Mouse (Mus musculus) erythroblast, embryonic 14.5 days (primary cell): Measurements from ENCODE around the gene Ehd3. TPM values are rescaled to one million over a fixed set of nuclear protein-coding genes. Genes with fewer than 3 reads are reported as not detected.

Experiments used
- H3K27me3 ChIP-seq: 2 replicates; pipeline ENCODE4 v1.6.1; 2012; ENCODE audit warnings: inconsistent platforms; ENCODE audit not compliant: control insufficient read depth
- H3K36me3 ChIP-seq: 2 replicates; pipeline ENCODE4 v1.6.1; 2012; ENCODE audit warnings: mild to moderate bottlenecking, inconsistent platforms; ENCODE audit not compliant: control insufficient read depth
- H3K4me1 ChIP-seq: 2 replicates; pipeline ENCODE4 v1.6.1; 2012; ENCODE audit warnings: inconsistent platforms; ENCODE audit not compliant: control insufficient read depth
- H3K4me3 ChIP-seq: replicated peaks from 2 replicates; pipeline ENCODE3; 2012; ENCODE audit warnings: moderate library complexity, mild to moderate bottlenecking, inconsistent platforms
- H3K9me3 ChIP-seq: 2 replicates; pipeline ENCODE4 v1.6.1; 2012; ENCODE audit warnings: low read length, inconsistent platforms, mixed read lengths; ENCODE audit not compliant: control insufficient read depth
- GATA1 ChIP-seq: IDR thresholded peaks from 2 replicates; pipeline ENCODE4 v1.6.1; 2012; ENCODE audit warnings: low read length, inconsistent platforms, mixed read lengths
- TAL1 ChIP-seq: IDR thresholded peaks from 3 replicates; pipeline ENCODE4 v1.6.1; 2012; ENCODE audit warnings: low read length, inconsistent platforms, mixed read lengths
- polyA plus RNA-seq: library from polyadenylated mRNA; stranded (reverse); fragments of >175 nt; gene quantifications from 2 replicates; pipeline ENCODE4 v1.2.3, GENCODE M21; 2012

The Ehd3 gene
- polyA plus RNA-seq, 1 experiment = 0.05 TPM

- peaks cover 17% of the 10 kb centered on the region for H3K27me3 ChIP-seq
- H3K4me3 ChIP-seq = no peak overlapping the region
- H3K36me3 ChIP-seq = no peaks in the 10 kb centered on the region
- H3K4me1 ChIP-seq = peaks cover 27% of the 10 kb centered on the region
- no peaks in the 10 kb centered on the region for H3K9me3 ChIP-seq
- TF ChIP-seq GATA1 (no peak), TAL1 (no peak)
These were observed 4.5 kb downstream of the Ehd3 start for GRCm38 (mm10) chr17:73808431-73808830.

- TF ChIP-seq GATA1 (no peak), TAL1 (no peak)
- no peaks in the 10 kb centered on the region for H3K9me3 ChIP-seq
- no peaks in the 10 kb centered on the region for H3K27me3 ChIP-seq
- peaks cover 16% of the 10 kb centered on the region for H3K4me1 ChIP-seq
- H3K36me3 ChIP-seq = no peaks in the 10 kb centered on the region
- no peak overlapping the region for H3K4me3 ChIP-seq
These were observed 6.9 kb downstream of the Ehd3 start for GRCm38 (mm10) chr17:73810801-73811200.

GRCm38 (mm10) chr17:73811566-73811965 is 7.6 kb downstream of the Ehd3 start:
- Histone ChIP-seq H3K27me3 (no peaks in the 10 kb centered on the region), H3K4me3 (no peak overlapping the region), H3K4me1 (peaks cover 10% of the 10 kb centered on the region), H3K9me3 (no peaks in the 10 kb centered on the region), H3K36me3 (no peaks in the 10 kb centered on the region)
- TF ChIP-seq TAL1 (no peak), GATA1 (no peak)

GRCm38 (mm10) chr17:73813031-73813660 is 9.2 kb downstream of the Ehd3 start:
- TF ChIP-seq TAL1 = no peak
- TF ChIP-seq GATA1 = no peak
- H3K36me3 ChIP-seq = no peaks in the 10 kb centered on the region
- no peaks in the 10 kb centered on the region for H3K9me3 ChIP-seq
- H3K4me3 ChIP-seq = no peak overlapping the region
- H3K4me1 ChIP-seq = peaks cover 9% of the 10 kb centered on the region
- no peaks in the 10 kb centered on the region for H3K27me3 ChIP-seq

- TF ChIP-seq TAL1 (no peak), GATA1 (no peak)
- no peaks in the 10 kb centered on the region for H3K36me3 ChIP-seq
- H3K4me1 ChIP-seq = peaks cover 9% of the 10 kb centered on the region
- no peak overlapping the region for H3K4me3 ChIP-seq
- no peaks in the 10 kb centered on the region for H3K27me3 ChIP-seq
- no peaks in the 10 kb centered on the region for H3K9me3 ChIP-seq
These were observed 10.7 kb downstream of the Ehd3 start for GRCm38 (mm10) chr17:73814500-73815190.

- TF ChIP-seq TAL1 (no peak), GATA1 (no peak)
- no peaks in the 10 kb centered on the region for H3K36me3 ChIP-seq
These were observed 13.9 kb downstream of the Ehd3 start for GRCm38 (mm10) chr17:73817697-73818380.

GRCm38 (mm10) chr17:73818936-73819335 is 15.0 kb downstream of the Ehd3 start:
- H3K4me1 ChIP-seq = peaks cover 9% of the 10 kb centered on the region

More at GRCm38 (mm10) chr17:73817697-73818380, 13.9 kb downstream of the Ehd3 start:
- Histone ChIP-seq H3K4me1 (peaks cover 9% of the 10 kb centered on the region), H3K27me3 (no peaks in the 10 kb centered on the region), H3K9me3 (no peaks in the 10 kb centered on the region), H3K4me3 (no peak overlapping the region)

GRCm38 (mm10) chr17:73820726-73821125 is 16.8 kb downstream of the Ehd3 start:
- no peaks in the 10 kb centered on the region for H3K36me3 ChIP-seq
- H3K27me3 ChIP-seq = no peaks in the 10 kb centered on the region
- H3K9me3 ChIP-seq = no peaks in the 10 kb centered on the region
- no peak overlapping the region for H3K4me3 ChIP-seq
- peaks cover 9% of the 10 kb centered on the region for H3K4me1 ChIP-seq
- TF ChIP-seq TAL1 = no peak
- no peak for TF ChIP-seq GATA1

More at GRCm38 (mm10) chr17:73818936-73819335, 15.0 kb downstream of the Ehd3 start:
- no peaks in the 10 kb centered on the region for H3K27me3 ChIP-seq
- H3K9me3 ChIP-seq = no peaks in the 10 kb centered on the region
- H3K36me3 ChIP-seq = no peaks in the 10 kb centered on the region
- TF ChIP-seq TAL1 = no peak
- TF ChIP-seq GATA1 = no peak
- H3K4me3 ChIP-seq = no peak overlapping the region

GRCm38 (mm10) chr17:73822255-73822654 is 18.3 kb downstream of the Ehd3 start:
- Histone ChIP-seq H3K27me3 (no peaks in the 10 kb centered on the region), H3K9me3 (no peaks in the 10 kb centered on the region), H3K4me1 (peaks cover 9% of the 10 kb centered on the region), H3K4me3 (no peak overlapping the region), H3K36me3 (no peaks in the 10 kb centered on the region)
- no peak for TF ChIP-seq GATA1
- TF ChIP-seq TAL1 = no peak
